Mouse (Mus musculus) c-Kit-positive CD71-positive TER-119-negative erythroid progenitor cells, embryonic 14.5 days (primary cell): ENCODE data around the gene Vamp5.

Experiments used
- DNase-seq: peaks from one replicate; pipeline ENCODE4 v3.0.0-alpha.2; 2013; ENCODE audit warnings: low read depth

Vamp5 gene

DNA sequence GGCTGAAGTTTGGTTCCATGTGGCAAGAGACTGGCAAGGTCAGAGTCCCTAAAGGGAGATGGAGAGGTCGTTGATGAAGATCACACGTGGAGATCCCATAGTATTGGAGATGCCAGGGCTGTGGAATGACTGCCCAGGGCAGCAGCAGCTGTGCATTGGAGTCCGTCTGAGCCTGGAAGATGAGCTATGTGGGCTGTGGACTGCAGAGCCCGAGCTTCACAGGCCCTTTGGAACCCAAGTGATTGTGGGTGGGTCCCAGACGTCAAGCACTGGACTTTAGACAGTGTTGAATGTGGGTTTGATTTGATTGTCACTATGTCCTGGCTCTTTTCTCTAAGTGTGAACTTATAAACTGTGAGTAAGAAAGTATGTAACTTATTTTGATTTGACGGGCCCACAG lies 15.3 kb downstream of the Vamp5 start:
- no peak for DNase-seq

DNA sequence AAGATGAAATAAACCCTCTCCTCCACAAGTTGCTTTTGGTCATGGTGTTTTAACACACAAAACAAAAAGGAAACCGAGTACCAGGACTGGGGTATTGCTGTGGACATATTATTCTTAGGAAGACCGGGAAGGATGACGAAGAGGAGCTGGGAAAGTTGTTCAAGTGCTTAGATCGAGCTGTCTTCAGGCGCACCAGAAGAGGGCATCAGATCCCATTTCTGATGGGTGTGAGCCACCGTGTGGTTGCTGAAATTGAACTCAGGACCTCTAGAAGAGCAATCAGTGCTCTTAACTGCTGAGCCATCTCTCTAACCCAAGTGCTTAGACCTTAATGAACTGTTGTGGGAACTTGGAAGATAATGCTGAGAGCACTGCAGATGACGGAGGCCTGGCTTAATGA lies 16.3 kb downstream of the Vamp5 start:
- no peak for DNase-seq

DNA sequence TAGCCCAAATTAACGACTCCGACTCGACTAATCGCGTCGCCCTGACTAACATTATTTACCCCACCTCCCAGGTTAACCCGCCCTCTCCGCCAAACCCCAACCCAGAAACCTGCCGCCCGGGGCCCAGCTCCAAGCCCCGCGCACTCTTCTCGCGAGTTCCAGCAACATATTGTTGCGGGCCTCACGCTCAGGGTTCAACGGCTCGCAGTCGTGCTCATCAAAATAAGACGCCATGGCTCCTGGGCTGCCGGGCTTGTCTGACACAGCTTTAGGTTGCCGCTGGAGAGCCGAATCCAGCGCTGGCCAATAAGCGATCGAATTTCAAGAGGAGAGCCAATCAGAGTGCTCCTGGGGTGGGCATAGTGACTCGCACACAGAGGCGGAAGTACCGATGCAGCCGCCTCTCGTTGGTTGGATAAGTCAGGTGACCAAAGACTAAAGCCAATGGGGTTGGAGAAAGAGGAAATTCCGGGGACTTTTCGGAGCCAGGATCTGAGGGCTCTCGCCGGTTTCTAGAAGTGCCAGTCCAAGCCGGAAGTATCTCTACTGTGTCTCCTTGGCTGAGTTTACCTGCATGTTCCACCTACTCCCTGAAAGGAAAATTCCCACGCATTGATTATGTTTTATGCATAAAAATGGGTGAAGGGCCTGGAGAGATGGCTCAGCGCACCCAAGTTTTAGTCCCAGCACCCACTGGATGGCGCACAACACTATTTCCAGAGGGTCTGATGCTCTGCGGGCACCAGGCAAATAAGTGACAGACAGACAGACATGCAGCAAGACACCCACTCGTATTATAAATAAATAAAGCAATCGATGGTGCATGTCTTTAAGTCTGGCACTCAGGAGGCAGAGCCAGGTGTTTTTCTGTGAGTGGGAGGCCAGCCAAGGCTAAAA lies 17.9 kb downstream of the Vamp5 start:
- peak; percentile 97 for DNase-seq

- DNase-seq, result no peak
Observed at GRCm38 (mm10) chr6:72361121-72361551, 19.1 kb downstream of the Vamp5 start.

DNA sequence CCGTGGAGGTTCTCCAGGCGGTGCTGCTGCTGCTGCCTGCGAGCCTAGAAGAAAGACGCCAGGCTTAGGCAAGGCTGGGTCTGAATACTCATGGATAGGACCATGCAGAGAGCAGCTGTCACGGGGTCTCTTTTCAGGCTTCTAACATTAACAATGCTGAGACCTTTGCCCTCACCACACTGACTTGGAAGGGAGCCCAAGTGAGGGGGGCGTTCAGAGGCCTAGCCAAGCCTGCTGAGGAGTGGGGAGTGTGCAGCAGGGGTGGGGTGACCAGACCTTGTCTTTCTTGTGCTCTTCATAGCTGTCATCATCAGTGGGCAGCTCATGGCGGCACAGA lies 19.7 kb downstream of the Vamp5 start:
- no peak for DNase-seq

DNA sequence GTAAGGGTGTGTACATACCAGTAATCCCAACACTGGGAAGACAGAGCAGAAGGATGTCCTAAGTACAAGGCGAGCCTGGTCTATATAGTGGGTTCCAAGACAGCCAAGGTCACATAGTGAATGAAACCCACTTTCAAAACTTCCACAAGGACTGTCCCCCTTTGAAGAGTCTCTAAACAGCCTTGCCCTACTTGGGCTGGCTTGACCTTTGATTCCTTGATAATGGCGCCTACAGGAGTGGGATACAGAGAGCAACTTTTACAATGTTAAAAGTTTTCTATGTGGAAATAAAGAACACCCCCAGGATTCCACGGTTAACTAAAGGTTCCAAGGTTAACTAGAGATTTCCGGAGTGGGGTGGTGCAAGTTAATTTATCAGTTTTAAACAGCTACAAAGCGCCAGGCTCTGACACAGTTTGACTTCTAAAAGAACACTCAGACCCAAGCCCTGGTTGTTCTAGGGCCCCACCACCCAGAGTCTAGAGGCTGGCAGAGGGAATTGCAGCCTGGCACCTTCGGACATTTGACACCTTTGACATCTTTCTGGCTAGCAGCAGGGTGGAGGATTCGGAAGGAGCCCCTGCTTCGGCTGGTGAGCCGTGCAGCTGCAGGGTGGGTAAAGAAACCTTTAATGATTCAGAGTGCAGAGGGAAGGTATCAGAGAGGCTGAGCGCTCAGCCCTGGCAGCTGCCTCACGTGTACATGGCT lies 20.2 kb downstream of the Vamp5 start:
- no peak for DNase-seq

DNA sequence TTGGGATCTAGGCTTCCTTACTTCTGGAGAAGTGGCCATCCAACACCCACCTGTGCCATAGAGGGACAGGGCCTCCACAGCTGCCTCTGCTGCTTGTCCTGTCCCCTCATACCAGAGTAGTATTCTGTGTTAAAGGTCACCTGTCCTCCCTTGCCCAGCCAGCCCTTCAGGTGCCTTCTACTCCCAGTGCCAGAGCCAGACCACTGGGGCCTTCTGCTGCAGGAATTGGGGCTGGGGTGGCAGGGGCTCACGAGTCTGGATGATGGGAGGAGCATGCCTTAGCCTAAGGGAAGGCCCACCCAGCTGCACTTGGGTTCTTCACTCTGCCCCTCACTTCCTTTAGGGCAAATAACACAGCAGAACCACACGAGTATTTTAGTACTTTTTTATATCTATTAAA lies 20.9 kb downstream of the Vamp5 start:
- no peak for DNase-seq

DNA sequence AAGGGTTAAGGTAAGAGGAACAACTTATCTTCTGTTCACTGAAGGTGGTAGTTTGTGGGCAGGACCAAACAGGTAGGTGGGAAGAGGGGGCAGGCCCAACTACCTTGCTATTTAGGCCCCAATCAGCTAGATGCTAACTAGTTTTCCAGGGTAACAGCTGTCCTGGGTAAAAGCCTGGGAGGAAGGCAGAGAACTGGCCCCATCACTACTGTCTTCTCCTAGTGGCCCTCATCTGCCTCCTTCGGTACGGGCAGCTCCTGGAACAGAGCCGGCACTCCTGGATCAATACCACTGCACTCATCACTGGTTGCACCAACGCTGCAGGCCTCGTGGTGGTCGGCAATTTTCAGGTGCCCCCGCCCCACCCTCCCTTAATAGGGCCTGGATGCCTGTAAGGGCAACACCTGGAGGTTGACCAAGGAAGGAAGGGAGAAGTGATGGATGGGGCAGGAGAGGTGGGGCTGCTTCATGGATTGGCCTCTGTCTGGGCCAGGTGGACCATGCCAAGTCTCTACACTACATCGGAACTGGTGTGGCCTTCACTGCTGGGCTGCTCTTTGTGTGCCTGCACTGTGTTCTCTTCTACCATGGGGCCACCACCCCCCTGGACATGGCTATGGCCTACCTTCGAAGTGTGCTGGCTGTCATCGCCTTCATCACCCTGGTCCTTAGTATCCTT lies 22.0 kb downstream of the Vamp5 start:
- DNase-seq, result no peak

DNA sequence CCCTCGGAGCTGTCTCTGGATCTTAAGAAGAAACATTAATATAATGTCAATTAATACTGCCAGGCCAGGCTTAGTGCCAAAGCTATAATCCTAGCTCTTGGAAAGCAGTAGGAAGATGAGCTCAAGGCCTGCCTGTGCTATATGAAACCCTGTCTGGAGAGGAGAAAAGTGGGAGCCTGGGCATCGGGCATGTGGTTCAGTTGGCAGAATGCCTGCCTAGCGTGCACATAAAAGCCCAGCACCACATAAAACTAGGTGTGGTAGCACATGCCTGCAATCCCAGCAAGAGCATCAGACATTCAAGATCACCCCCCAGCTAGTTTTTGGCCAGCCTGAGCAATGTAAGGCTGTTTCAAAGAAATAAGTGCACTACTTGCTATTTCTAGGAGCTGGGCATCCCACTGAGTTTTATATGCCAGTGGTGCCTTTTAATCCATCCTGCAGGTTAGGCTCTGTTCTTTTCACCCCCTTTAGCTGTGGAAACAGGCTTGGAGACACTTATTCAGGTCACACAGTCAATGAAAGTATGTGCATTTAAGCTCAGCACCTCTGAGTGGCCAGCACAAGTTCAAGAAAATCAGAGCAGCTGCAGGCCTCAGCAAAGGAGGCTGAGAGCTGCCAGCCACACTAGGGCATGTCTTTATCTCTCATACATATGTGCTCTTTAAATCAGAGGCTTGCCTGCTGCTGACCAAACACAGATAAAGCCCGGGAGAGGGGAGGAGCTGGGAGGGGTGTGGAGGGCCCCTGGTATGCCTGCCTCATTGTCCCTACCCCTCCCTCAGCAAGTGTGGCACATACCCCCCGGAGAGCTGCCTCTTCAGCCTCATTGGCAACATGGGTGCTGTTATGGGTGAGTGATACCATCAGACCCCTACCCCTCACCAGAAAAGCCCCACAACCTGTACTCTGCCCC lies 22.8 kb downstream of the Vamp5 start:
- no peak for DNase-seq

GRCm38 (mm10) chr6:72356001-72356532 lies 24.2 kb downstream of the Vamp5 start:
- no peak for DNase-seq

GRCm38 (mm10) chr6:72355066-72355911 lies 25.0 kb downstream of the Vamp5 start, which contains the start of gene Tmem150a:
TSS of gene Tmem150a (plus strand) at chr6:72355447.
- no peak for DNase-seq

GRCm38 (mm10) chr6:72354025-72354424 lies 26.2 kb downstream of the Vamp5 start:
- no peak for DNase-seq

GRCm38 (mm10) chr6:72352636-72353405 lies 27.4 kb downstream of the Vamp5 start:
- DNase-seq, result no peak

- no peak for DNase-seq
Observed at GRCm38 (mm10) chr6:72350214-72350613, 30.1 kb downstream of the Vamp5 start.

- DNase-seq, result no peak
Observed at GRCm38 (mm10) chr6:72348411-72348810, 31.9 kb downstream of the Vamp5 start.

DNA sequence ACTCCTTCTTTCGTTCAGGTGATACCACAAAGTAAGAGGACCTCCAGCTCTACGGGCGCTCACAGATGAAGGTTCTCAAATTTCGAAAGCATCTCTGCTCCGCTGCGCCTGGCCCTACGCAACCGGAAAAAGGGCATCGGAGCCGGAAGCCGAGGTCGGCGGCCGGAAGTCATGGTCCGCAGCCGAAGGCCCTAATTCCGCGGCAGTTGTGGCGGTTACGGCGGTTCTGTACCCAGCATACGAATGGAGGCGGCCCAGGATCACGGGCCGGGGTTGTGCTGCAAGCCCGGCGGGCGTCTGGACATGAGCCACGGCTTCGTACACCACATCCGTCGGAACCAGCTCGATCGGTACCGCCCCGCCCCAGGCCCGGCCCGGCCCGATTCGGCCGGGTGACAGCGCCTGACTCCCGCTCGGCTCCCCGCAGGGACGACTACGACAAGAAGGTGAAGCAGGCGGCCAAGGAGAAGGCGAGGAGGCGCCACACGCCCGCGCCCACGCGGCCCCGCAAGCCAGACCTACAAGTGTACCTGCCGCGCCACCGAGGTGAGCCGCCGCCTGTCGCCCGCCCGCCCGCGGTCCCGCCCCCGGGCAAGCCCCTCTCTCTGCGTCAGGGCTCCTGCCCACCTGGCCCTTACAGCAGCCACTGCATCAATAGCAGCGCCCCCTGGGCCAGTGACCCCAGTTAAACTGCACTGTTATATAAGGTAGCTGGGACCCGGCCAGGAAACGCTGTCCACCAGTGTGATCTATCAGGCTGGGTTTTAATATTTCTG lies 32.9 kb downstream of the Vamp5 start, which contains the start of gene 0610030E20Rik:
0610030E20Rik (plus strand) TSS at position 152 of the 776 bp plus-strand sequence.
- no peak for DNase-seq

DNA sequence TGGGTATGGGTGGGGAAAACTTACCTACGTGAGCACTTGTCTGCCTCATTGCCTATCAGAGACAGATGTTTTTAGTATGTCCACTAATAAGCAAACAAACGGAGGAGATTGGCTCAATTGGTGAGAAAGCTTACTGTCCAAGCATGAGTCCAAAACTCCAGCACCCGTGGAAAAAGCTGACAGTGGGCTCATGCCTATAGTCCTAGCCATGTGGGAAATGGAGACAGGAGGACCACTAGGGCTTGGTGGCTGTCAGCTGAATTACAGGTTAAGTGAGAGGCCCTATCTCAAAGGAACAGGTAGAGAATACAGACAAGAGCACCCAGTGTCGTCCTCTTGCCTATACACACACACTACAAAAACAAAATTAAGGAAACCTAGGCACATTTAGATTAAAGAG lies 34.0 kb downstream of the Vamp5 start:
- no peak for DNase-seq

- no peak for DNase-seq
Observed at GRCm38 (mm10) chr6:72345633-72346032, 34.6 kb downstream of the Vamp5 start.

DNA sequence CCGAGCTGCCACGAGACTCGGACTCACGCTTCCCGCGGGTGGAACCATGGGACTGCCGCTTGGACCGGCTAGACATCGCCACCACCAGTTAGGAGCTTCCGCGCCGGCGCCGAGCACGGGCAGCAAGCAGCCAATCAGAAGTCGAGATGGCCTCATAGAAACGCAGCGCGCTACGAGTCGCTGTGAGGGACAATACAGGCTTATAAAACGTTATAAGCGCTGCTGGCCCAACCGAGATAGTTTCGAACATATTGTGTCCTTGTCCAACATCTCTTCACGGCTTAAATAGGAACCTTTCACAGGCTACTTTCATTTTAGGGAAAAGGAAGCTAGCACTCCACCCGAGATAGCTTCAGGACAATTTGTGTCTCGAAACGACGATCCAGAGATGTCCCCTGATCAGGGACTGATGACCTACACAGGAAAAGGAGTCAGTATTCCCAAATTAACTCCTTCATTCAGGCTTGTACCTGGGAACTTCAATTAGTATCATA lies 35.1 kb downstream of the Vamp5 start, which contains the start of gene Usp39:
Usp39 (minus strand) TSS at position 111 of the 494 bp plus-strand sequence.
- DNase-seq, result peak; percentile 96
